Mouse (Mus musculus) lung, postnatal 0 days (tissue): ENCODE results near the gene Pbx2. TPM values are rescaled to one million over a fixed set of nuclear protein-coding genes. Genes with fewer than 3 reads are reported as not detected.

Experiments
- ATAC-seq: fragments of 200-750 bp; cut with Nextera tagmentation; 2 replicates; pipeline ENCODE4 v1.8.0; 2017; ENCODE audit warnings: moderate library complexity
- DNase-seq: peaks from one replicate; pipeline ENCODE4 v3.0.0-alpha.2; 2016; ENCODE audit warnings: low spot score
- H3K27ac ChIP-seq: fragments of 300-500 bp; sonication (generic); 2 replicates; pipeline ENCODE4 v1.5.1; 2014; ENCODE audit warnings: antibody characterized with exemption, mild to moderate bottlenecking, low read length, mixed read lengths
- H3K27me3 ChIP-seq: fragments of 300-500 bp; sonication (generic); replicated peaks from 2 replicates; pipeline ENCODE4 v1.6.1; 2014; ENCODE audit warnings: low read length, mixed read lengths; ENCODE audit not compliant: insufficient read depth
- H3K36me3 ChIP-seq: fragments of 300-500 bp; sonication (generic); 2 replicates; pipeline ENCODE4 v1.6.1; 2014; ENCODE audit warnings: low read length, mixed read lengths; ENCODE audit not compliant: insufficient read depth
- H3K4me1 ChIP-seq: fragments of 300-500 bp; sonication (generic); 2 replicates; pipeline ENCODE4 v1.6.1; 2014; ENCODE audit warnings: antibody characterized with exemption, low read depth, low read length, mixed read lengths; ENCODE audit not compliant: insufficient read depth
- H3K4me2 ChIP-seq: fragments of 300-500 bp; sonication (generic); replicated peaks from 2 replicates; pipeline ENCODE4 v1.6.1; 2014; ENCODE audit warnings: low read depth, mild to moderate bottlenecking, low read length, moderate library complexity, mixed read lengths
- H3K4me3 ChIP-seq: fragments of 300-500 bp; sonication (generic); 2 replicates; pipeline ENCODE4 v1.5.1; 2014; ENCODE audit warnings: low read depth, low read length
- H3K9ac ChIP-seq: fragments of 300-500 bp; sonication (generic); replicated peaks from 2 replicates; pipeline ENCODE4 v1.6.1; 2014; ENCODE audit warnings: low read depth, mild to moderate bottlenecking
- H3K9me3 ChIP-seq: fragments of 300-500 bp; sonication (generic); 2 replicates; pipeline ENCODE4 v1.6.1; 2016; ENCODE audit warnings: low read length, mixed read lengths
- CTCF ChIP-seq: IDR thresholded peaks from 2 replicates; pipeline ENCODE4 v1.5.1; 2016; ENCODE audit warnings: antibody characterized with exemption, mild to moderate bottlenecking
- EP300 ChIP-seq: IDR thresholded peaks from 2 replicates; pipeline ENCODE4 v1.6.1; 2016; ENCODE audit warnings: antibody characterized with exemption, mild to moderate bottlenecking, control low read depth
- WGBS: fragments of 180-500 bp; shearing (Covaris S2); extraction: QIAGEN DNeasy Blood & Tissue Kit; methylation state at CpG from one replicate; pipeline ENCODE4 v1.1.7; 2014; 5-methylcytosine and 5-hydroxymethylcytosine counted together
- polyA plus RNA-seq: library from polyadenylated mRNA; unstranded; fragments of >200 nt; fragmentation: Nextera tagmentation; extraction: Ambion mirVana; gene quantifications from 2 replicates; pipeline ENCODE4 v1.2.1, GENCODE M21; 2015

Gene Pbx2
- polyA plus RNA-seq, 1 experiment from 2014 or later = 15.0 TPM

GRCm38 (mm10) chr17:34555483-34555882 lies 35.6 kb upstream of the Pbx2 start:
- Histone ChIP-seq H3K9me3 (no peaks in the 10 kb centered on the region), H3K36me3 (no peaks in the 10 kb centered on the region), H3K4me3 (no peak overlapping the region), H3K9ac (no peak overlapping the region), H3K4me1 (no peaks in the 10 kb centered on the region), H3K27me3 (no peaks in the 10 kb centered on the region), H3K4me2 (no peak overlapping the region), H3K27ac (no peak overlapping the region)
- DNase-seq (peak; percentile 79), ATAC-seq (peak; percentile 67)
- WGBS = 27% methylated on average over 5 of the region's 5 CpGs
- no peak for TF ChIP-seq EP300
- peak; percentile 97 for TF ChIP-seq CTCF

DNA sequence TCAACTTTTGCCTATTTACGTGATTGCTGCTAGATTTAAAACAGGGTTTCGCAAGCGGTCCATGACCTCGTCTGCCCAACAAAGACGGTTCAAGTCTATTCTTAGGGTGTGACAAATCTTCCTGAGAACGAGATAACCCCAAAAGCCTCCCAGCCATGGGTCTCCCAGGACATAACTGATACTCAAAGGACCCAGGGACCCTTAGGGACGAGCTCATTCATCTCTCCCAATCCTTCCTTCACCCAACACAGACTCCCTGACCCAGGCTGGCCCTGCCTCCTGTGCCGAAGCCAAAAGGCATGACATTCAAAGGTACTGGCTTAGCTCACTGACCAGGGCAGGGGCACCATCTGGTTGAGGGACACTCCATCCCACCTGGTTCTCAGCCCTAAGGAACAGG lies 34.7 kb upstream of the Pbx2 start:
- 71% methylated on average over 8 of the region's 8 CpGs for WGBS
- H3K4me3 ChIP-seq = no peak overlapping the region
- TF ChIP-seq CTCF = no peak
- TF ChIP-seq EP300 = no peak
- H3K27me3 ChIP-seq = no peaks in the 10 kb centered on the region
- ATAC-seq (no peak), DNase-seq (no peak)
- no peaks in the 10 kb centered on the region for H3K4me1 ChIP-seq
- no peaks in the 10 kb centered on the region for H3K9me3 ChIP-seq
- no peaks in the 10 kb centered on the region for H3K36me3 ChIP-seq
- H3K27ac ChIP-seq = no peak overlapping the region
- no peak overlapping the region for H3K4me2 ChIP-seq
- H3K9ac ChIP-seq = no peak overlapping the region

GRCm38 (mm10) chr17:34557411-34557810 lies 33.7 kb upstream of the Pbx2 start:
- ATAC-seq = no peak
- Histone ChIP-seq H3K27ac (peak overlapping the region; percentile 54), H3K4me3 (no peak overlapping the region), H3K9me3 (no peaks in the 10 kb centered on the region), H3K9ac (no peak overlapping the region), H3K36me3 (no peaks in the 10 kb centered on the region), H3K27me3 (no peaks in the 10 kb centered on the region), H3K4me1 (no peaks in the 10 kb centered on the region), H3K4me2 (no peak overlapping the region)
- TF ChIP-seq CTCF = no peak
- no peak for TF ChIP-seq EP300
- 58% methylated on average over 11 of the region's 11 CpGs for WGBS
- no peak for DNase-seq

DNA sequence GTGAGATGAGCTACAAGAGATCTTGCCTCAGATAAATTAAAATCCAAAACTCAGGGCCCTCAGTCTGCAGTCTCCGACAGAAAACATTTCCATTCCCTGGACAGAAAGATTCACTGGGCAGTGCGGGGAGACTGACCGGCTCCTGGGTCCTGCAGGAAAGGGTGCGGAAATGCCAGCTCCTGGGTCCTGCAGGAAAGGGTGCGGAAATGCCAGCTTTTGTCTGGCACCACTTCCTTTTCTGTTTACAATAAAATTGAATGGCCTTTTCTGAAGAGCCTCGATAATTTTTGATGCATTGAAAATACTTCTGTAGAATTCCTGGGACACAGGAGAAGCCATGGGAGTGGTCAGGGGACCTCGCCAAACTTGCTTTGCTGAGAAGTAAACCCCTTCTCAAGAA lies 31.9 kb upstream of the Pbx2 start:
- no peaks in the 10 kb centered on the region for H3K36me3 ChIP-seq
- no peaks in the 10 kb centered on the region for H3K27me3 ChIP-seq
- H3K4me2 ChIP-seq = no peak overlapping the region
- no peaks in the 10 kb centered on the region for H3K9me3 ChIP-seq
- DNase-seq = peak; percentile 24
- peak overlapping the region; percentile 22 for H3K27ac ChIP-seq
- 0 out of 2 replicates have a peak, but pooled peaks have one; percentile 17 for ATAC-seq
- H3K4me3 ChIP-seq = no peak overlapping the region
- TF ChIP-seq EP300 (peak; percentile 79), CTCF (no peak)
- H3K4me1 ChIP-seq = no peaks in the 10 kb centered on the region
- H3K9ac ChIP-seq = no peak overlapping the region
- 48% methylated on average over 7 of the region's 7 CpGs for WGBS

GRCm38 (mm10) chr17:34559895-34560294 lies 31.2 kb upstream of the Pbx2 start:
- TF ChIP-seq EP300 (no peak), CTCF (peak; percentile 45)
- ATAC-seq (no peak), DNase-seq (no peak)
- Histone ChIP-seq H3K4me3 (no peak overlapping the region), H3K27me3 (no peaks in the 10 kb centered on the region), H3K4me2 (no peak overlapping the region), H3K9ac (no peak overlapping the region), H3K27ac (peak overlapping the region; percentile 22; the same call in 1 of the 2 replicates), H3K9me3 (no peaks in the 10 kb centered on the region), H3K4me1 (no peaks in the 10 kb centered on the region), H3K36me3 (no peaks in the 10 kb centered on the region)
- WGBS = 28% methylated on average over 15 of the region's 15 CpGs

DNA sequence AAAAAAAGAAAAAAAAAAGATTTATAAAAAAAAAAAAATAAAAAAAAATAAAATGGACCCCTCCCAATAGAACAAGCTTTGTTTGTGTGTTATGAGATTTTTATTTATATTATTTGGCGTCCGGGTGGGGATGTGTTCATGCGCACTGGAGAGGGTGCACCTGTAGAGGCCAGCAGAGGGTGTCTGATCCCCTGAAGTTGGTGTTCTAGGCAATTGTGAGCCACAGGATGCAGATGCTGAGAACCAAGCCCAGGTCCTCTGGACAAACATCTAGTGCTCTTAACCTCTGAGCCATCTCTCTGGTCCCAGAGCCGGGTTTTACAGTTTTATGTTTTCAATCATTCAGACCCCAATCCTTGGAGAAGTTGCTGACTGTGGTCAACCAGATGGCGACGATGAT lies 30.6 kb upstream of the Pbx2 start:
- no peak overlapping the region for H3K9ac ChIP-seq
- no peaks in the 10 kb centered on the region for H3K4me1 ChIP-seq
- TF ChIP-seq CTCF (peak; percentile 10; the same call in 1 of the 2 replicates), EP300 (no peak)
- H3K4me3 ChIP-seq = no peak overlapping the region
- ATAC-seq (no peak), DNase-seq (no peak)
- no peaks in the 10 kb centered on the region for H3K36me3 ChIP-seq
- peak overlapping the region; percentile 54 for H3K27ac ChIP-seq
- WGBS = 91% methylated on average over 6 of the region's 6 CpGs
- H3K27me3 ChIP-seq = no peaks in the 10 kb centered on the region
- H3K4me2 ChIP-seq = no peak overlapping the region
- no peaks in the 10 kb centered on the region for H3K9me3 ChIP-seq

- Histone ChIP-seq H3K4me2 (no peak overlapping the region; the same call in 1 of the 2 replicates), H3K27me3 (no peaks in the 10 kb centered on the region), H3K4me3 (no peak overlapping the region), H3K9ac (no peak overlapping the region), H3K27ac (peak overlapping the region; percentile 54), H3K36me3 (no peaks in the 10 kb centered on the region), H3K9me3 (no peaks in the 10 kb centered on the region), H3K4me1 (no peaks in the 10 kb centered on the region)
- TF ChIP-seq EP300 = no peak
- TF ChIP-seq CTCF = no peak
- 36% methylated on average over 8 of the region's 8 CpGs for WGBS
- ATAC-seq (no peak), DNase-seq (peak; percentile 36)
Observed at GRCm38 (mm10) chr17:34561200-34561599, 29.9 kb upstream of the Pbx2 start.
